Mouse (Mus musculus) heart, embryonic 12.5 days (tissue): ENCODE results near the gene Tspan5. TPM values are rescaled to one million over a fixed set of nuclear protein-coding genes. Genes with fewer than 3 reads are reported as not detected.

Experiments
- ATAC-seq: fragments of 200-750 bp; cut with Nextera tagmentation; 2 replicates; pipeline ENCODE4 v1.8.0; 2017; ENCODE audit warnings: moderate TSS enrichment, moderate library complexity; ENCODE audit not compliant: insufficient number of reproducible peaks, low FRiP score
- H3K27ac ChIP-seq: fragments of 300-500 bp; sonication (generic); 2 replicates; pipeline ENCODE4 v1.5.1; 2016; ENCODE audit warnings: mild to moderate bottlenecking, moderate library complexity; ENCODE audit not compliant: poor library complexity, severe bottlenecking
- H3K27me3 ChIP-seq: fragments of 300-500 bp; sonication (generic); replicated peaks from 2 replicates; pipeline ENCODE4 v1.6.1; 2016; ENCODE audit warnings: mild to moderate bottlenecking, moderate library complexity
- H3K36me3 ChIP-seq: fragments of 300-500 bp; sonication (generic); 2 replicates; pipeline ENCODE4 v1.6.1; 2016; ENCODE audit warnings: mild to moderate bottlenecking, moderate library complexity
- H3K4me1 ChIP-seq: fragments of 300-500 bp; sonication (generic); replicated peaks from 2 replicates; pipeline ENCODE4 v1.6.1; 2016; ENCODE audit warnings: mild to moderate bottlenecking
- H3K4me2 ChIP-seq: fragments of 300-500 bp; sonication (generic); 2 replicates; pipeline ENCODE4 v1.6.1; 2016; ENCODE audit warnings: mild to moderate bottlenecking, moderate library complexity
- H3K4me3 ChIP-seq: fragments of 300-500 bp; sonication (generic); 2 replicates; pipeline ENCODE4 v1.5.1; 2016; ENCODE audit warnings: mild to moderate bottlenecking
- H3K9ac ChIP-seq: fragments of 300-500 bp; sonication (generic); 2 replicates; pipeline ENCODE4 v1.6.1; 2016; ENCODE audit warnings: mild to moderate bottlenecking, moderate library complexity
- H3K9me3 ChIP-seq: fragments of 300-500 bp; sonication (generic); replicated peaks from 2 replicates; pipeline ENCODE4 v1.6.1; 2016; ENCODE audit warnings: mild to moderate bottlenecking, moderate library complexity
- WGBS: fragments of 180-500 bp; shearing (Covaris S2); methylation state at CpG from one replicate; pipeline ENCODE4 v1.1.7; 2016; 5-methylcytosine and 5-hydroxymethylcytosine counted together
- polyA plus RNA-seq: library from polyadenylated mRNA; unstranded; fragments of >200 nt; fragmentation: Nextera tagmentation; extraction: Ambion mirVana; gene quantifications from 2 replicates; pipeline ENCODE4 v1.2.1, GENCODE M21; 2016

Gene Tspan5
- polyA plus RNA-seq, result 18.9 and 19.0 TPM in 2 replicates

GRCm38 (mm10) chr3:138741649-138742565 lies at the start of gene Tspan5:
TSS of gene Tspan5 (plus strand) at chr3:138742195.
- no peaks in the 10 kb centered on the region for H3K36me3 ChIP-seq
- peak within 1 kb of the TSS; percentile 22; the same call in 1 of the 2 replicates for H3K27ac ChIP-seq
- H3K4me1 ChIP-seq, result peaks cover 29% of the 10 kb centered on the region
- H3K4me3 ChIP-seq, result peak within 1 kb of the TSS; percentile 83
- no peaks in the 10 kb centered on the region for H3K9me3 ChIP-seq
- H3K27me3 ChIP-seq, result peaks cover 13% of the 10 kb centered on the region
- H3K9ac ChIP-seq, result peak within 1 kb of the TSS; percentile 76
- peak within 1 kb of the TSS; percentile 93 for H3K4me2 ChIP-seq
- peak; percentile 84 for ATAC-seq
- WGBS, result under 1% methylated on average over 85 of the region's 100 CpGs

- Histone ChIP-seq H3K27ac (no peak overlapping the region), H3K27me3 (no peaks in the 10 kb centered on the region), H3K36me3 (no peaks in the 10 kb centered on the region), H3K9me3 (no peaks in the 10 kb centered on the region), H3K4me1 (no peaks in the 10 kb centered on the region), H3K4me3 (no peak overlapping the region), H3K9ac (no peak overlapping the region), H3K4me2 (no peak overlapping the region)
- ATAC-seq, result no peak
- WGBS, result 26% methylated on average over 1 of the region's 1 CpGs
These were observed 49.7 kb upstream of the Tspan5 start for GRCm38 (mm10) chr3:138692302-138692701.

GRCm38 (mm10) chr3:138703399-138703798 lies 38.6 kb upstream of the Tspan5 start:
- Histone ChIP-seq H3K36me3 (no peaks in the 10 kb centered on the region), H3K4me2 (no peak overlapping the region), H3K4me1 (no peaks in the 10 kb centered on the region), H3K9me3 (no peaks in the 10 kb centered on the region), H3K27me3 (no peaks in the 10 kb centered on the region), H3K9ac (no peak overlapping the region), H3K4me3 (no peak overlapping the region), H3K27ac (no peak overlapping the region)
- WGBS, result 65% methylated on average over 12 of the region's 12 CpGs
- ATAC-seq, result no peak

GRCm38 (mm10) chr3:138704469-138704868 lies 37.5 kb upstream of the Tspan5 start:
- H3K9ac ChIP-seq, result no peak overlapping the region
- no peaks in the 10 kb centered on the region for H3K9me3 ChIP-seq
- H3K4me1 ChIP-seq, result no peaks in the 10 kb centered on the region
- ATAC-seq, result no peak
- H3K27ac ChIP-seq, result no peak overlapping the region
- 74% methylated on average over 9 of the region's 9 CpGs for WGBS
- H3K27me3 ChIP-seq, result no peaks in the 10 kb centered on the region
- no peak overlapping the region for H3K4me2 ChIP-seq
- no peak overlapping the region for H3K4me3 ChIP-seq
- H3K36me3 ChIP-seq, result no peaks in the 10 kb centered on the region

- no peak overlapping the region for H3K27ac ChIP-seq
- WGBS, result 57% methylated on average over 14 of the region's 14 CpGs
- no peak overlapping the region for H3K4me3 ChIP-seq
- ATAC-seq, result no peak
- peak overlapping the region; percentile 9; the same call in 1 of the 2 replicates for H3K4me2 ChIP-seq
- H3K9me3 ChIP-seq, result no peaks in the 10 kb centered on the region
- H3K4me1 ChIP-seq, result no peaks in the 10 kb centered on the region
- H3K27me3 ChIP-seq, result no peaks in the 10 kb centered on the region
- no peak overlapping the region for H3K9ac ChIP-seq
- no peaks in the 10 kb centered on the region for H3K36me3 ChIP-seq
These were observed 36.1 kb upstream of the Tspan5 start for GRCm38 (mm10) chr3:138705875-138706274.

GRCm38 (mm10) chr3:138709183-138709582 lies 32.8 kb upstream of the Tspan5 start:
- Histone ChIP-seq H3K4me2 (no peak overlapping the region), H3K27me3 (no peaks in the 10 kb centered on the region), H3K36me3 (no peaks in the 10 kb centered on the region), H3K27ac (no peak overlapping the region), H3K9me3 (no peaks in the 10 kb centered on the region), H3K4me1 (no peaks in the 10 kb centered on the region), H3K9ac (no peak overlapping the region), H3K4me3 (no peak overlapping the region)
- no peak for ATAC-seq
- 72% methylated on average over 5 of the region's 5 CpGs for WGBS

GRCm38 (mm10) chr3:138711971-138712370 lies 30.0 kb upstream of the Tspan5 start:
- no peaks in the 10 kb centered on the region for H3K36me3 ChIP-seq
- no peak overlapping the region for H3K4me3 ChIP-seq
- H3K4me2 ChIP-seq, result no peak overlapping the region
- H3K27ac ChIP-seq, result no peak overlapping the region
- H3K4me1 ChIP-seq, result no peaks in the 10 kb centered on the region
- no peaks in the 10 kb centered on the region for H3K27me3 ChIP-seq
- H3K9me3 ChIP-seq, result no peaks in the 10 kb centered on the region
- 81% methylated on average over 4 of the region's 4 CpGs for WGBS
- no peak overlapping the region for H3K9ac ChIP-seq
- ATAC-seq, result no peak

- H3K27ac ChIP-seq, result no peak overlapping the region
- H3K4me1 ChIP-seq, result no peaks in the 10 kb centered on the region
- 85% methylated on average over 11 of the region's 11 CpGs for WGBS
- no peak overlapping the region for H3K4me3 ChIP-seq
- no peak for ATAC-seq
- H3K9me3 ChIP-seq, result no peaks in the 10 kb centered on the region
- H3K4me2 ChIP-seq, result no peak overlapping the region
- no peak overlapping the region for H3K9ac ChIP-seq
- H3K36me3 ChIP-seq, result no peaks in the 10 kb centered on the region
- H3K27me3 ChIP-seq, result no peaks in the 10 kb centered on the region
These were observed 29.4 kb upstream of the Tspan5 start for GRCm38 (mm10) chr3:138712452-138713140.

- Histone ChIP-seq H3K4me2 (no peak overlapping the region), H3K4me3 (no peak overlapping the region)
These were observed 28.9 kb upstream of the Tspan5 start for GRCm38 (mm10) chr3:138713141-138713540.

GRCm38 (mm10) chr3:138714788-138715187 lies 27.2 kb upstream of the Tspan5 start:
- no peaks in the 10 kb centered on the region for H3K36me3 ChIP-seq
- WGBS, result 61% methylated on average over 2 of the region's 2 CpGs
- H3K4me2 ChIP-seq, result no peak overlapping the region
- H3K4me3 ChIP-seq, result no peak overlapping the region
- no peaks in the 10 kb centered on the region for H3K4me1 ChIP-seq
- H3K9ac ChIP-seq, result no peak overlapping the region
- H3K9me3 ChIP-seq, result no peaks in the 10 kb centered on the region
- no peaks in the 10 kb centered on the region for H3K27me3 ChIP-seq
- H3K27ac ChIP-seq, result no peak overlapping the region
- no peak for ATAC-seq

More at GRCm38 (mm10) chr3:138713141-138713540, 28.9 kb upstream of the Tspan5 start:
- H3K27ac ChIP-seq, result no peak overlapping the region
- H3K36me3 ChIP-seq, result no peaks in the 10 kb centered on the region
- WGBS, result 57% methylated on average over 6 of the region's 6 CpGs
- H3K4me1 ChIP-seq, result no peaks in the 10 kb centered on the region
- H3K9ac ChIP-seq, result no peak overlapping the region
- ATAC-seq, result no peak
- H3K9me3 ChIP-seq, result no peaks in the 10 kb centered on the region
- H3K27me3 ChIP-seq, result no peaks in the 10 kb centered on the region

- 76% methylated on average over 4 of the region's 4 CpGs for WGBS
- H3K9ac ChIP-seq, result no peak overlapping the region
- no peak for ATAC-seq
These were observed 26.8 kb upstream of the Tspan5 start for GRCm38 (mm10) chr3:138715212-138715611.

More at GRCm38 (mm10) chr3:138715212-138715611, 26.8 kb upstream of the Tspan5 start:
- Histone ChIP-seq H3K4me1 (no peaks in the 10 kb centered on the region), H3K4me2 (no peak overlapping the region), H3K9me3 (no peaks in the 10 kb centered on the region), H3K27me3 (no peaks in the 10 kb centered on the region), H3K27ac (no peak overlapping the region), H3K4me3 (no peak overlapping the region), H3K36me3 (no peaks in the 10 kb centered on the region)
